Mouse (Mus musculus) MEL (cell line): ENCODE measurements around the gene Mast3. TPM values are rescaled to one million over a fixed set of nuclear protein-coding genes. Genes with fewer than 3 reads are reported as not detected.
A peak's percentile ranks its signal among the peaks of the same experiment; 100 is the strongest.

Experiments used
- DNase-seq: peaks from one replicate; pipeline ENCODE4 v3.0.0; 2011; ENCODE audit warnings: low read depth, low spot score
- H3K27ac ChIP-seq: 2 replicates; pipeline ENCODE4 v1.5.1; 2012; ENCODE audit warnings: low read depth, mild to moderate bottlenecking, control low read depth, low read length, moderate library complexity; ENCODE audit not compliant: control insufficient read depth
- H3K27me3 ChIP-seq, 2 experiments: fragments of 150-350 bp in 1 of 2; sonication (generic) in 1 of 2; 2 replicates each; pipeline ENCODE4 v1.6.1; 2012; ENCODE audit warnings: low read length in 2 of 2, mild to moderate bottlenecking in 2 of 2, improper control_type of control experiment in 1 of 2, moderate library complexity in 1 of 2; ENCODE audit not compliant: insufficient read depth in 2 of 2, control insufficient read depth in 1 of 2
- H3K36me3 ChIP-seq, 2 experiments: 2 replicates each; pipeline ENCODE4 v1.6.1; 2012 to 2014; ENCODE audit warnings: low read length in 2 of 2, improper control_type of control experiment in 1 of 2, inconsistent platforms in 1 of 2, mild to moderate bottlenecking in 1 of 2; ENCODE audit not compliant: insufficient read depth in 2 of 2, control insufficient read depth in 1 of 2
- H3K4me1 ChIP-seq, 2 experiments: fragments of 150-350 bp in 1 of 2; sonication (generic) in 1 of 2; 2 replicates each; pipeline ENCODE4 v1.6.1; 2012; ENCODE audit warnings: low read length in 2 of 2, improper control_type of control experiment in 1 of 2, mild to moderate bottlenecking in 1 of 2; ENCODE audit not compliant: insufficient read depth in 2 of 2, control insufficient read depth in 1 of 2
- H3K4me3 ChIP-seq, 2 experiments: fragments of 150-350 bp in 1 of 2; sonication (generic) in 1 of 2; 2 replicates each; pipeline ENCODE4 v1.5.1; 2012; ENCODE audit warnings: low read depth in 2 of 2, low read length in 2 of 2, mild to moderate bottlenecking in 2 of 2, moderate library complexity in 2 of 2, control low read depth in 1 of 2, improper control_type of control experiment in 1 of 2; ENCODE audit not compliant: control insufficient read depth in 1 of 2, insufficient read depth in 1 of 2
- H3K79me2 ChIP-seq: 2 replicates; pipeline ENCODE4 v1.6.1; 2012; ENCODE audit warnings: mild to moderate bottlenecking, low read length, moderate library complexity; ENCODE audit not compliant: control insufficient read depth, poor library complexity, insufficient read depth
- H3K9ac ChIP-seq: 2 replicates; pipeline ENCODE4 v1.6.1; 2012; ENCODE audit warnings: low read depth, mild to moderate bottlenecking, control low read depth, low read length, moderate library complexity; ENCODE audit not compliant: control insufficient read depth, poor library complexity, severe bottlenecking
- H3K9me3 ChIP-seq: fragments of 150-350 bp; sonication (generic); replicated peaks from 2 replicates; pipeline ENCODE4 v1.6.1; 2012; ENCODE audit warnings: mild to moderate bottlenecking, low read length, improper control_type of control experiment, moderate library complexity; ENCODE audit not compliant: insufficient read depth
- CHD1 ChIP-seq: IDR thresholded peaks from 2 replicates; pipeline ENCODE4 v1.6.1; 2012; ENCODE audit warnings: low read depth, mild to moderate bottlenecking, inconsistent platforms, low read length, improper control_type of control experiment
- CHD2 ChIP-seq: IDR thresholded peaks from 2 replicates; pipeline ENCODE4 v1.6.1; 2011; ENCODE audit warnings: low read length, improper control_type of control experiment
- CTCF ChIP-seq, 3 experiments: IDR thresholded peaks in 2 of 3; conservative IDR thresholded peaks in 1 of 3; 2 replicates each; pipeline ENCODE4 v1.5.1; 2011 to 2012; ENCODE audit warnings: low read length in 3 of 3, low read depth in 2 of 3, mild to moderate bottlenecking in 2 of 3, improper control_type of control experiment in 1 of 3, inconsistent platforms in 1 of 3, mixed read lengths in 1 of 3, moderate library complexity in 1 of 3; ENCODE audit not compliant: control insufficient read depth in 1 of 3, insufficient read depth in 1 of 3, poor library complexity in 1 of 3, severe bottlenecking in 1 of 3
- E2F4 ChIP-seq: IDR thresholded peaks from 2 replicates; pipeline ENCODE4 v1.6.1; 2011; ENCODE audit warnings: low read depth, low read length, improper control_type of control experiment, borderline replicate concordance
- ELF1 ChIP-seq: IDR thresholded peaks from 2 replicates; pipeline ENCODE4 v1.6.1; 2014; ENCODE audit warnings: low read depth, mild to moderate bottlenecking, inconsistent platforms, low read length, improper control_type of control experiment, moderate library complexity
- ETS1 ChIP-seq: IDR thresholded peaks from 2 replicates; pipeline ENCODE4 v1.6.1; 2012; ENCODE audit warnings: low read depth, mild to moderate bottlenecking, inconsistent platforms, low read length, improper control_type of control experiment, moderate library complexity
- GABPA ChIP-seq: IDR thresholded peaks from 2 replicates; pipeline ENCODE4 v1.6.1; 2012; ENCODE audit warnings: low read depth, mild to moderate bottlenecking, inconsistent platforms, low read length, improper control_type of control experiment, moderate library complexity
- GATA1 ChIP-seq: IDR thresholded peaks from 2 replicates; pipeline ENCODE4 v1.6.1; 2011; ENCODE audit warnings: low read depth, low read length, improper control_type of control experiment
- HCFC1 ChIP-seq: IDR thresholded peaks from 2 replicates; pipeline ENCODE4 v1.6.1; 2012; ENCODE audit warnings: low read depth, mild to moderate bottlenecking, inconsistent platforms, low read length, improper control_type of control experiment, moderate library complexity
- KAT2A ChIP-seq: conservative IDR thresholded peaks from 2 replicates; pipeline ENCODE4 v1.6.1; 2012; ENCODE audit warnings: low read depth, low read length, improper control_type of control experiment, inconsistent platforms
- MAFK ChIP-seq: IDR thresholded peaks from 2 replicates; pipeline ENCODE4 v1.6.1; 2011; ENCODE audit warnings: low read depth, mild to moderate bottlenecking, low read length, improper control_type of control experiment, borderline replicate concordance
- MYB ChIP-seq: IDR thresholded peaks from 2 replicates; pipeline ENCODE4 v1.6.1; 2011; ENCODE audit warnings: mild to moderate bottlenecking, low read depth, low read length, improper control_type of control experiment
- NELFE ChIP-seq: IDR thresholded peaks from 2 replicates; pipeline ENCODE4 v1.6.1; 2011; ENCODE audit warnings: low read depth, low read length, improper control_type of control experiment
- POLR2AphosphoS5 ChIP-seq: IDR thresholded peaks from 2 replicates; pipeline ENCODE4 v1.6.1; 2012; ENCODE audit warnings: low read depth, borderline replicate concordance, mild to moderate bottlenecking, inconsistent platforms, low read length, moderate library complexity, mixed read lengths
- RAD21 ChIP-seq: IDR thresholded peaks from 2 replicates; pipeline ENCODE4 v1.6.1; 2011; ENCODE audit warnings: mild to moderate bottlenecking, low read depth, low read length, improper control_type of control experiment
- RCOR1 ChIP-seq: IDR thresholded peaks from 2 replicates; pipeline ENCODE4 v1.6.1; 2012; ENCODE audit warnings: low read depth, mild to moderate bottlenecking, inconsistent platforms, low read length, improper control_type of control experiment
- SMC3 ChIP-seq: IDR thresholded peaks from 2 replicates; pipeline ENCODE4 v1.6.1; 2011; ENCODE audit warnings: low read depth, low read length, improper control_type of control experiment
- TCF12 ChIP-seq: IDR thresholded peaks from 2 replicates; pipeline ENCODE4 v1.6.1; 2014; ENCODE audit warnings: low read depth, mild to moderate bottlenecking, inconsistent platforms, low read length, improper control_type of control experiment, moderate library complexity
- USF1 ChIP-seq: IDR thresholded peaks from 2 replicates; pipeline ENCODE4 v1.6.1; 2014; ENCODE audit warnings: low read depth, mild to moderate bottlenecking, inconsistent platforms, low read length, improper control_type of control experiment, moderate library complexity
- ZC3H11A ChIP-seq: IDR thresholded peaks from 2 replicates; pipeline ENCODE4 v1.6.1; 2012; ENCODE audit warnings: low read depth, mild to moderate bottlenecking, inconsistent platforms, low read length, improper control_type of control experiment
- ZKSCAN1 ChIP-seq: IDR thresholded peaks from 2 replicates; pipeline ENCODE4 v1.6.1; 2012; ENCODE audit warnings: low read depth, mild to moderate bottlenecking, inconsistent platforms, low read length, improper control_type of control experiment, moderate library complexity
- ZNF384 ChIP-seq: IDR thresholded peaks from 2 replicates; pipeline ENCODE4 v1.6.1; 2012; ENCODE audit warnings: low read depth, mild to moderate bottlenecking, inconsistent platforms, low read length, improper control_type of control experiment
- polyA plus RNA-seq, 2 experiments: library from polyadenylated mRNA; stranded (reverse) in 1 of 2; unstranded in 1 of 2; fragments of >175 nt in 1 of 2; fragments of >200 nt in 1 of 2; gene quantifications; 2 replicates each; pipeline versions ENCODE4 v1.2.1 to v1.2.4; 2012; ENCODE audit warnings: low replicate concordance in 2 of 2, low read depth in 1 of 2; ENCODE audit not compliant: insufficient read length in 2 of 2, insufficient read depth in 1 of 2, missing spikeins in 1 of 2
- total RNA-seq: library from RNA; depleted of rRNA; stranded (reverse); fragments of 300-350 nt; gene quantifications from 2 replicates; pipeline ENCODE4 v1.2.3, GENCODE M21; 2012

The Mast3 gene
- total and polyA plus RNA-seq, 3 experiments, result 13.5 to 54.7 TPM; not detected in 1

GRCm38 (mm10) chr8:70786291-70787050 is 18.4 kb downstream of the Mast3 start:
- H3K4me1 ChIP-seq, result peaks cover 0 to 4% of the 10 kb centered on the region in 2 experiments; a peak in 2 of 4 replicates
- H3K79me2 ChIP-seq, result peaks cover 10% of the 10 kb centered on the region
- H3K27ac ChIP-seq, result no peak overlapping the region

GRCm38 (mm10) chr8:70780093-70780492 is 24.8 kb downstream of the Mast3 start:
- H3K36me3 ChIP-seq, result peaks cover 0 to 5% of the 10 kb centered on the region in 2 experiments; a peak in 1 of 4 replicates
- peaks cover 15% of the 10 kb centered on the region for H3K79me2 ChIP-seq
- DNase-seq, result no peak
- H3K4me1 ChIP-seq, result peaks cover 0 to 14% of the 10 kb centered on the region in 2 experiments; a peak in 2 of 4 replicates
- TF ChIP-seq GABPA, result no peak
- 0 out of 2 replicates have a peak, but pooled peaks have one; percentile 4 for TF ChIP-seq GATA1
- no peak for TF ChIP-seq ZNF384
- TF ChIP-seq CTCF (IDR thresholded peaks at IDR 0.05 in 2 of 3, conservative IDR thresholded peaks at IDR 0.05 in 1 of 3; ENCODE audit: control insufficient read depth in 1 of 3, insufficient read depth in 1 of 3, low read depth in 2 of 3, low read length in 3 of 3, poor library complexity in 1 of 3, severe bottlenecking in 1 of 3), result no peak
- no peak for TF ChIP-seq TCF12
- no peak for TF ChIP-seq HCFC1
- TF ChIP-seq SMC3, result no peak
- no peak overlapping the region; the same call in 1 of the 2 replicates for H3K9ac ChIP-seq
- H3K27ac ChIP-seq, result no peak overlapping the region; the same call in 1 of the 2 replicates
- no peaks in the 10 kb centered on the region for H3K9me3 ChIP-seq
- H3K4me3 ChIP-seq, result no peak overlapping the region
- H3K27me3 ChIP-seq, result no peaks in the 10 kb centered on the region

More at GRCm38 (mm10) chr8:70786291-70787050, 18.4 kb downstream of the Mast3 start:
- TF ChIP-seq NELFE (no peak), SMC3 (no peak), CTCF (IDR thresholded peaks at IDR 0.05 in 2 of 3, conservative IDR thresholded peaks at IDR 0.05 in 1 of 3; ENCODE audit: control insufficient read depth in 1 of 3, insufficient read depth in 1 of 3, low read depth in 2 of 3, low read length in 3 of 3, poor library complexity in 1 of 3, severe bottlenecking in 1 of 3) (no peak), TCF12 (no peak), E2F4 (no peak)
- Histone ChIP-seq H3K9ac (no peak overlapping the region), H3K4me3 (no peak overlapping the region), H3K9me3 (no peaks in the 10 kb centered on the region), H3K27me3 (no peaks in the 10 kb centered on the region), H3K36me3 (peaks cover 0 to 2% of the 10 kb centered on the region in 2 experiments; a peak in 3 of 4 replicates)
- DNase-seq, result no peak

GRCm38 (mm10) chr8:70776496-70777444 is 28.1 kb downstream of the Mast3 start, which contains the start of gene Pik3r2:
Pik3r2 (minus strand) TSS chr8:70776713.
- H3K4me3 ChIP-seq, result peak within 1 kb of the TSS; percentile 67 to 77
- peak within 1 kb of the TSS; percentile 81 for H3K9ac ChIP-seq
- H3K27me3 ChIP-seq, result no peaks in the 10 kb centered on the region
- DNase-seq, result peak; percentile 97
- peaks cover 0 to 19% of the 10 kb centered on the region in 2 experiments; a peak in 2 of 4 replicates for H3K4me1 ChIP-seq
- H3K27ac ChIP-seq, result peak within 1 kb of the TSS; percentile 91
- peaks cover 0 to 5% of the 10 kb centered on the region in 2 experiments; a peak in 2 of 4 replicates for H3K36me3 ChIP-seq
- H3K9me3 ChIP-seq, result no peaks in the 10 kb centered on the region
- H3K79me2 ChIP-seq, result peaks cover 15% of the 10 kb centered on the region
- peak; percentile 65 for TF ChIP-seq USF1
- no peak for TF ChIP-seq ZKSCAN1
- TF ChIP-seq RAD21, result no peak
- TF ChIP-seq KAT2A, result peak; percentile 72
- TF ChIP-seq ZNF384, result no peak
- no peak for TF ChIP-seq POLR2AphosphoS5
- peak; percentile 76 for TF ChIP-seq NELFE
- no peak for TF ChIP-seq ZC3H11A
- no peak for TF ChIP-seq MAFK
- no peak for TF ChIP-seq CHD1
- TF ChIP-seq RCOR1, result peak; percentile 69; the same call in 1 of the 2 replicates
- peak; percentile 99 for TF ChIP-seq ELF1
- peak; percentile 85 for TF ChIP-seq ETS1
- TF ChIP-seq MYB, result no peak
- TF ChIP-seq CHD2, result peak; percentile 98
